Mouse (Mus musculus) embryonic facial prominence, embryonic 11.5 days (tissue): ENCODE results near the gene Mum1l1. TPM values are rescaled to one million over a fixed set of nuclear protein-coding genes. Genes with fewer than 3 reads are reported as not detected.

Source experiments
- ATAC-seq: fragments of 200-750 bp; cut with Nextera tagmentation; replicated peaks from 2 replicates; pipeline ENCODE4 v1.8.0; 2017; ENCODE audit warnings: low read depth; ENCODE audit not compliant: insufficient number of reproducible peaks, low FRiP score, low TSS enrichment
- DNase-seq: peaks from one replicate; pipeline ENCODE4 v3.0.0-alpha.2; 2015; ENCODE audit warnings: low spot score
- H3K27ac ChIP-seq: fragments of 300-500 bp; sonication (generic); replicated peaks from 2 replicates; pipeline ENCODE4 v1.5.1; 2014; ENCODE audit warnings: mild to moderate bottlenecking, low read depth, low read length, control low read depth
- H3K27me3 ChIP-seq: fragments of 300-500 bp; sonication (generic); 2 replicates; pipeline ENCODE4 v1.6.1; 2014; ENCODE audit warnings: mild to moderate bottlenecking, low read length, moderate library complexity, mixed read lengths; ENCODE audit not compliant: control insufficient read depth, insufficient read depth
- H3K36me3 ChIP-seq: fragments of 300-500 bp; sonication (generic); replicated peaks from 2 replicates; pipeline ENCODE4 v1.6.1; 2014; ENCODE audit warnings: low read depth, mild to moderate bottlenecking, low read length, moderate library complexity, mixed read lengths; ENCODE audit not compliant: control insufficient read depth, insufficient read depth
- H3K4me1 ChIP-seq: fragments of 300-500 bp; sonication (generic); 2 replicates; pipeline ENCODE4 v1.6.1; 2014; ENCODE audit warnings: low read length, mixed read lengths; ENCODE audit not compliant: control insufficient read depth, insufficient read depth
- H3K4me2 ChIP-seq: fragments of 300-500 bp; sonication (generic); 2 replicates; pipeline ENCODE4 v1.6.1; 2014; ENCODE audit warnings: low read depth, mild to moderate bottlenecking, control low read depth, low read length, moderate library complexity
- H3K4me3 ChIP-seq: fragments of 300-500 bp; sonication (generic); 2 replicates; pipeline ENCODE4 v1.5.1; 2014; ENCODE audit warnings: low read depth, low read length, control low read depth
- H3K9ac ChIP-seq: fragments of 300-500 bp; sonication (generic); replicated peaks from 2 replicates; pipeline ENCODE4 v1.6.1; 2014; ENCODE audit warnings: mild to moderate bottlenecking, control low read depth, low read length
- H3K9me3 ChIP-seq: fragments of 300-500 bp; sonication (generic); replicated peaks from 2 replicates; pipeline ENCODE4 v1.6.1; 2016; ENCODE audit warnings: mild to moderate bottlenecking, low read length, inconsistent platforms, mixed read lengths; ENCODE audit not compliant: control insufficient read depth
- WGBS: fragments of 180-500 bp; shearing (Covaris S2); extraction: QIAGEN DNeasy Blood & Tissue Kit; methylation state at CpG from one replicate; pipeline ENCODE4 v1.1.7; 2014; 5-methylcytosine and 5-hydroxymethylcytosine counted together
- polyA plus RNA-seq: library from polyadenylated mRNA; unstranded; fragments of >200 nt; fragmentation: Nextera tagmentation; extraction: Ambion mirVana; gene quantifications from 2 replicates; pipeline ENCODE4 v1.2.1, GENCODE M21; 2014

Gene Mum1l1
- polyA plus RNA-seq, 1 experiment from 2014 or later = 32.8 TPM

DNA sequence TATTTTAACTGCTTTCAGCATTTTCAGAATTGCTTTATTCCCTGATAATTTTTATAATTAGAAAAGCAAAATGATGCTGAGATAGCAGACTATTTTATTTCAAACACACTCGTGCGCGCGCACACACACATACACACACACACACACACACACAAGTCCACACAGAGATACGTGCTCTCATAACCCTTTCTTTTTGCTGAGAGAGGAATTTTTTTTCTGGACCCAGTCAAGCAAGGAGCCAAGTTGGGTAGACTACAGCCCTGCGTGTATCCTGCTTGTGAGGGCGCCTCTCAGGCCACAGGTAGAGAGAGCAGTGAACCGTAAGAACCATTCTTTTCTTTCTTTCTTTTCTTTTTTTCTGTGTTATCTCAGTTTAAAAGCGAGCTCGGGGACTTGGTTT is 7.9 kb downstream of the Mum1l1 start:
- Histone ChIP-seq H3K9me3 (no peaks in the 10 kb centered on the region), H3K9ac (no peak overlapping the region), H3K4me3 (peak overlapping the region; percentile 36), H3K27ac (no peak overlapping the region), H3K4me2 (peak overlapping the region; percentile 19), H3K4me1 (no peaks in the 10 kb centered on the region), H3K36me3 (no peaks in the 10 kb centered on the region), H3K27me3 (no peaks in the 10 kb centered on the region)
- DNase-seq = no peak
- ATAC-seq = no peak
- 51% methylated on average over 10 of the region's 10 CpGs for WGBS

DNA sequence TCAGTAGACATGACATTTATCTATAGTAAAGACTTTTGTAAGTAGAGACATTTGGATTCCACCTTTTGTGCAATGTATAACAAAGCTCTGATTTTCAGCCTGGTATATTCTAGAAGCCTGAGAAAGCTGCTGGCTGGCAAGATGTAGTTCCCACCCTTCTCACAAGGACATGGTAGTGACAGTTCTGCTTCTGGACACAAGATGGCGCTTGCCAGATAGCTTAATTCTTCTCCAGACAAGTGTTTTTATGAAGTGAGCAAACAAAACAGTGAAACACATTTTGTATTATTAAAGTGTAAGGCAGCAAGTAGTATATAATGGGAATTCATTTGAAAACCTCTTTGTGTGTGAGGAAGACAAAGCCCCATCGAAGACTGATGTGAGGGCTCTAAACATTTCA is 9.2 kb downstream of the Mum1l1 start:
- no peak overlapping the region for H3K27ac ChIP-seq
- no peaks in the 10 kb centered on the region for H3K9me3 ChIP-seq
- no peak overlapping the region for H3K4me3 ChIP-seq
- ATAC-seq = no peak
- H3K9ac ChIP-seq = no peak overlapping the region
- WGBS = 28% methylated on average over 2 of the region's 2 CpGs
- peak; percentile 72 for DNase-seq
- no peaks in the 10 kb centered on the region for H3K36me3 ChIP-seq
- no peak overlapping the region for H3K4me2 ChIP-seq
- no peaks in the 10 kb centered on the region for H3K4me1 ChIP-seq
- H3K27me3 ChIP-seq = no peaks in the 10 kb centered on the region

DNA sequence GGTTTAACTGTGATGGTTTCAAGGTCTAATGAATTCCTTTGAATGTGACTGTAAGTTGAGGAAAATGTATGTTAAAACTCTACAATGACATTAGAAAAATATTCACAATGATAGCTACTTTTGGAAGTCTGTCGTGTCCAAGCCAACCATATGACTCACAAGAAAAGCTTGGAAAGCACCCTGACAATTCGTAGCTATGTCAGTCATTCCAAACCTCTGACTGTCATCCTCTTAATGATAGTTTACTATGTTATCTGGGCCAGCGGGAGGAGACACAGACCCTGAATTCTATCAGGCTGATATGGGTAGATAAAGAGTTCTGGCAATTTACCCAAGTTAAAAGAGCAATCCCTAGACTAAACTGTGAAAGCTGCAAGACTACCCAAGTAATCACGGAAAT is 11.0 kb downstream of the Mum1l1 start:
- Histone ChIP-seq H3K9me3 (no peaks in the 10 kb centered on the region), H3K27me3 (no peaks in the 10 kb centered on the region), H3K9ac (no peak overlapping the region), H3K4me3 (no peak overlapping the region), H3K4me2 (no peak overlapping the region), H3K36me3 (no peaks in the 10 kb centered on the region), H3K4me1 (no peaks in the 10 kb centered on the region), H3K27ac (no peak overlapping the region)
- ATAC-seq = no peak
- 84% methylated on average over 4 of the region's 4 CpGs for WGBS
- no peak for DNase-seq

DNA sequence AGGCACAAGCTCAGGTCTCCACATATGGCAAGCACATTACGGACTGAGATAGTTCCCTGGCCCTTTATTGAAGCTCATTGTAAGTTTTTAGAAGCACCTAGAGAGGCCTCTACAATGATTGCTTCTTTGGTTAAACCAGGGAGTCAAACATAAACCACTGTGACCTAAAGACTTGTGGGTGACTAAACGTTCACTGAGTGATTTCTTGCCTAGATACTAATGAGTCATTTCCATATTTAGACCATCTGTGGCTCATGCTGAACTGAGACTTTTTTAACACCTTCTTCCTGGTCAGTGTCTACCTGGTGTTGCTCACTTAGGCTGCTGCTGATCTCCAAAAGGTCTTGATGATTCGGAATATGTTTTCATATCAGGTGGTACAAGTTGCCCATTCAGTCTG is 12.1 kb downstream of the Mum1l1 start:
- no peak for ATAC-seq
- WGBS = 74% methylated on average over 3 of the region's 3 CpGs

DNA sequence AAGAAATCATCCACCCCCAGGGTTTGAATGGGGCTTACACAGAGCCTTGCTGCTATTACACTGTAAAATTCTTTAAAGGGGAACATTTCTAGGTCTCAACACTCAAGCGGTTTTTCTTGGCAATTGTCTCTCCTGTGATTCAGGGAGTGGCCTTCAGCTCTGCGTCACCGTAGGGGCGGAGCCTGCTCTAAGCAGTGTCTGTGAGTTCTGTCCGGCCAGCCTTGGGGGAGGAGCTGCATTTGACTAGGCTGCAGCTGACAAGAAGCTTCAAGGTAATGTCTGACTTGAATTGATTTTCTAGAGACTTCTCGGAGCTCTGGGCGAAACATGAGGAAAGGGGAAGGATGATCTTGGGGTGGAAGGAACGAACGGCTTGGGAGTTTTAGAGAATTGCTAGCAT is 21.3 kb downstream of the Mum1l1 start:
- H3K4me2 ChIP-seq = no peak overlapping the region
- peak; percentile 76; the same call in 1 of the 2 replicates for ATAC-seq
- 33% methylated on average over 9 of the region's 9 CpGs for WGBS

More for the DNA sequence above, 12.1 kb downstream of the Mum1l1 start:
- Histone ChIP-seq H3K4me1 (no peaks in the 10 kb centered on the region), H3K9ac (no peak overlapping the region), H3K27me3 (no peaks in the 10 kb centered on the region), H3K9me3 (no peaks in the 10 kb centered on the region), H3K4me2 (no peak overlapping the region), H3K27ac (no peak overlapping the region), H3K36me3 (no peaks in the 10 kb centered on the region), H3K4me3 (no peak overlapping the region)
- DNase-seq = no peak

DNA sequence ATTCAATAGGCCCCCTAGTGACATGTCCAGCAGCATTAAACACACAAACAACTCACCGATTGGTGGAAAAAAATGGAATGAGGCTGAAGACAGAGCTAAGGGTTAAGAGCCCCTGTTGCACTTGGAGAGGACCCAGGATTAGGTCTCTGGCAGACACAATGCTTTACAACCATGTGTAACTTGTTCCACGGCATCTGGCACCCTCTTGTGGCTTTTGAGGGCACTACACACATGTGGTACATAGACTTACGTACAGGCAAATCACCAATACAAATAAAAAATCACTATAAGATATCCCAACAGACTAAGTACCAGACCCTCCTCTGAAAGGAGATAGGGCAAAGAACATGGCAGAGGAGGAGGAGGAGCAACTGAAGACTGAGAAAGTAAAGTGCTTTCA is 37.5 kb downstream of the Mum1l1 start:
- Histone ChIP-seq H3K4me1 (no peaks in the 10 kb centered on the region), H3K36me3 (no peaks in the 10 kb centered on the region), H3K27ac (no peak overlapping the region), H3K9me3 (no peaks in the 10 kb centered on the region), H3K9ac (no peak overlapping the region), H3K4me2 (no peak overlapping the region), H3K4me3 (no peak overlapping the region), H3K27me3 (no peaks in the 10 kb centered on the region)
- 84% methylated on average over 3 of the region's 3 CpGs for WGBS
- DNase-seq (peak; percentile 7), ATAC-seq (no peak)

More for the DNA sequence above, 21.3 kb downstream of the Mum1l1 start:
- Histone ChIP-seq H3K27ac (no peak overlapping the region), H3K27me3 (no peaks in the 10 kb centered on the region), H3K9me3 (no peaks in the 10 kb centered on the region), H3K36me3 (no peaks in the 10 kb centered on the region), H3K4me3 (no peak overlapping the region), H3K4me1 (no peaks in the 10 kb centered on the region), H3K9ac (no peak overlapping the region)
- DNase-seq = peak; percentile 61

DNA sequence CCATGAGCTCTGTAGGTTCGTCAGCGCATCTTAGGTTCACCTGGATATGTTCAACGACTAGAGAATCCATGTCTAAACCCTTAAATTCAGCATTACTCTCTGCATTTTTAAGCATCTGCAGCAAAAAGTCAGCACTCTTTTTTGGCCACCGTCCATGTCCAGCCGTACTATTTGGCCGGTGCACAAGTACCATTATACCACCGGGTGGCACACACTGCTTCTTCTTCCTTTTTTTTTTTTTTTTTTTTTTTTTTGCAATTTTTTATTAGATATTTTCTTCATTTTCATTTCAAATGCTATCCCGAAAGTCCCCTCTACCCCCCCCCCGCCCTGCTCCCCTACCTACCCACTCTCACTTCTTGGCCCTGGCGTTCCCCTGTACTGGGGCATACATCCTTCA is 47.2 kb downstream of the Mum1l1 start:
- Histone ChIP-seq H3K9me3 (no peaks in the 10 kb centered on the region), H3K9ac (no peak overlapping the region), H3K27ac (no peak overlapping the region), H3K36me3 (no peaks in the 10 kb centered on the region), H3K27me3 (no peaks in the 10 kb centered on the region), H3K4me1 (no peaks in the 10 kb centered on the region), H3K4me2 (no peak overlapping the region), H3K4me3 (no peak overlapping the region)
- DNase-seq = no peak
- WGBS = 90% methylated on average over 10 of the region's 10 CpGs
- ATAC-seq = no peak

DNA sequence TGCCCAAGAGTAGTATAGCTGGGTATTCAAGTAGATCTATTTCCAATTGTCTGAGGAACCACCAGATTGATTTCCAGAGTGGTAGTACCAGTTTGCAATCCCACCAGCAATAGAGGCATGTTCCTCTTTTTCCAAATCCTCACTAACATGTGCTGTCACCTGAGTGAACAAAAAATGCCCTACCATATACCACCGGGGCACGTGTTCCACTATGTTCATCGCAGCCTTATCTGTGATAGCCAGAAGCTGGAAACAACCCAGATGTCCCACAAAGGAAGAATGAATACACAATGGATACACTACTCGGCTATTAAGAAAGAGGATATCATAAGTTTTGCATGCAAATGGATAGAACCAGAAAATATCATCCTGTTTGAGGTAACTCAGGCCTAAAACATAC is 72.1 kb downstream of the Mum1l1 start:
- Histone ChIP-seq H3K4me3 (no peak overlapping the region), H3K9ac (no peak overlapping the region), H3K4me1 (no peaks in the 10 kb centered on the region), H3K9me3 (no peaks in the 10 kb centered on the region), H3K27ac (no peak overlapping the region), H3K4me2 (no peak overlapping the region), H3K27me3 (no peaks in the 10 kb centered on the region), H3K36me3 (no peaks in the 10 kb centered on the region)
- 85% methylated on average over 4 of the region's 4 CpGs for WGBS
- no peak for ATAC-seq
- no peak for DNase-seq
